Mouse (Mus musculus) CH12.LX (cell line): ENCODE measurements around the gene Fam168a. TPM values are rescaled to one million over a fixed set of nuclear protein-coding genes. Genes with fewer than 3 reads are reported as not detected.

Experiments used
- DNase-seq: peaks from one replicate; pipeline ENCODE4 v3.0.0-alpha.2; 2013; ENCODE audit errors: extremely low read depth
- H3K27ac ChIP-seq: 2 replicates; pipeline ENCODE4 v1.5.1; 2012; ENCODE audit warnings: low read depth, mild to moderate bottlenecking, control low read depth, moderate library complexity; ENCODE audit not compliant: insufficient read depth
- H3K27me3 ChIP-seq: replicated peaks from 2 replicates; pipeline ENCODE3; 2012; ENCODE audit warnings: inconsistent platforms
- H3K36me3 ChIP-seq, 2 experiments: replicated peaks in 1 of 2; 2 replicates each; pipeline versions ENCODE3 to v1.6.1; 2012; ENCODE audit warnings: inconsistent platforms in 1 of 2, low read length in 1 of 2, mild to moderate bottlenecking in 1 of 2, mixed read lengths in 1 of 2, moderate library complexity in 1 of 2; ENCODE audit not compliant: control insufficient read depth in 1 of 2, insufficient read depth in 1 of 2
- H3K4me1 ChIP-seq, 2 experiments: 2 replicates each; pipeline ENCODE4 v1.6.1; 2012; ENCODE audit warnings: inconsistent platforms in 1 of 2, moderate library complexity in 1 of 2; ENCODE audit not compliant: insufficient read depth in 2 of 2, control insufficient read depth in 1 of 2
- H3K4me2 ChIP-seq: 2 replicates; pipeline ENCODE4 v1.6.1; 2012; ENCODE audit warnings: low read depth, mild to moderate bottlenecking, control low read depth; ENCODE audit not compliant: poor library complexity, insufficient read depth, severe bottlenecking
- H3K4me3 ChIP-seq, 3 experiments: fragments of 150-350 bp in 1 of 3; sonication (generic) in 1 of 3; replicated peaks in 1 of 3; 2 replicates each; pipeline versions ENCODE3 to v1.5.1; 2011 to 2012; ENCODE audit warnings: low read depth in 2 of 3, low read length in 2 of 3, mild to moderate bottlenecking in 2 of 3, moderate library complexity in 2 of 3, control low read depth in 1 of 3, improper control_type of control experiment in 1 of 3, inconsistent platforms in 1 of 3, mixed read lengths in 1 of 3; ENCODE audit not compliant: poor library complexity in 1 of 3
- H3K79me2 ChIP-seq: replicated peaks from 2 replicates; pipeline ENCODE4 v1.6.1; 2012; ENCODE audit warnings: mild to moderate bottlenecking, moderate library complexity; ENCODE audit not compliant: control insufficient read depth, poor library complexity, insufficient read depth, severe bottlenecking; ENCODE audit errors: extremely low read depth
- H3K9ac ChIP-seq: 2 replicates; pipeline ENCODE4 v1.6.1; 2012; ENCODE audit warnings: low read depth, mild to moderate bottlenecking, control low read depth, moderate library complexity; ENCODE audit not compliant: insufficient read depth
- H3K9me3 ChIP-seq: replicated peaks from 2 replicates; pipeline ENCODE3; 2012; ENCODE audit warnings: low read length, inconsistent platforms, mixed read lengths
- CHD1 ChIP-seq: IDR thresholded peaks from 2 replicates; pipeline ENCODE4 v1.6.1; 2012; ENCODE audit warnings: low read depth, low read length, improper control_type of control experiment, inconsistent platforms
- CTCF ChIP-seq, 2 experiments: IDR thresholded peaks in 1 of 2; conservative IDR thresholded peaks in 1 of 2; 2 replicates each; pipeline ENCODE4 v1.5.1; 2011 to 2012; ENCODE audit warnings: low read depth in 2 of 2, low read length in 2 of 2, improper control_type of control experiment in 1 of 2, inconsistent platforms in 1 of 2, mild to moderate bottlenecking in 1 of 2, moderate library complexity in 1 of 2
- IRF4 ChIP-seq: IDR thresholded peaks from 2 replicates; pipeline ENCODE4 v1.6.1; 2014; ENCODE audit warnings: low read depth, mild to moderate bottlenecking, inconsistent platforms, low read length, improper control_type of control experiment
- JUN ChIP-seq: IDR thresholded peaks from 2 replicates; pipeline ENCODE4 v1.6.1; 2011; ENCODE audit warnings: low read depth, mild to moderate bottlenecking, low read length, improper control_type of control experiment, moderate library complexity; ENCODE audit not compliant: insufficient read depth
- NELFE ChIP-seq: IDR thresholded peaks from 2 replicates; pipeline ENCODE4 v1.6.1; 2011; ENCODE audit warnings: low read depth, low read length, improper control_type of control experiment
- NRF1 ChIP-seq: IDR thresholded peaks from 2 replicates; pipeline ENCODE4 v1.6.1; 2014; ENCODE audit warnings: low read depth, mild to moderate bottlenecking, inconsistent platforms, low read length, improper control_type of control experiment, moderate library complexity
- SIN3A ChIP-seq: IDR thresholded peaks from 2 replicates; pipeline ENCODE4 v1.6.1; 2012; ENCODE audit warnings: low read length, improper control_type of control experiment, inconsistent platforms
- TBP ChIP-seq: conservative IDR thresholded peaks from 2 replicates; pipeline ENCODE4 v1.6.1; 2011; ENCODE audit warnings: low read depth, low read length, improper control_type of control experiment
- UBTF ChIP-seq: IDR thresholded peaks from 2 replicates; pipeline ENCODE4 v1.6.1; 2012; ENCODE audit warnings: low read depth, mild to moderate bottlenecking, inconsistent platforms, low read length, improper control_type of control experiment, moderate library complexity
- USF1 ChIP-seq: IDR thresholded peaks from 2 replicates; pipeline ENCODE4 v1.6.1; 2014; ENCODE audit warnings: low read depth, mild to moderate bottlenecking, inconsistent platforms, low read length, improper control_type of control experiment
- ZC3H11A ChIP-seq: IDR thresholded peaks from 2 replicates; pipeline ENCODE4 v1.6.1; 2012; ENCODE audit warnings: low read depth, mild to moderate bottlenecking, inconsistent platforms, low read length, improper control_type of control experiment
- dilution Hi-C: fragments of 300-500 bp; cut with MboI; formaldehyde crosslinking; loops from 2 replicates; pipeline ENCODE4 v1.14.3; 2020; ENCODE audit warnings: low sequenced_read_pairs; ENCODE audit not compliant: extremely low pct_unique_long_range_greater_than_20kb, extremely low pct_ligation_motif_present
- in situ Hi-C: fragments of 300-500 bp; cut with MboI; formaldehyde crosslinking; loops from 3 replicates; pipeline ENCODE4 v1.14.3; 2019; ENCODE audit warnings: low sequenced_read_pairs, low pct_ligation_motif_present, low pct_unique_long_range_greater_than_20kb, mixed read lengths
- polyA plus RNA-seq: library from polyadenylated mRNA; unstranded; fragments of >175 nt; gene quantifications from 2 replicates; pipeline ENCODE4 v1.2.1, GENCODE M21; 2012; ENCODE audit warnings: low read depth; ENCODE audit not compliant: insufficient read length
- total RNA-seq, 2 experiments: library from RNA; depleted of rRNA; stranded (reverse); fragments of 300-350 nt in 1 of 2; fragments of >200 nt in 1 of 2; gene quantifications; 2 replicates each; pipeline ENCODE4 v1.2.3; 2012 to 2014

The Fam168a gene
- total and polyA plus RNA-seq, 3 experiments, result 4.0 to 15.0 (median 4.9) TPM

- Histone ChIP-seq H3K27ac (no peak overlapping the region), H3K9me3 (no peaks in the 10 kb centered on the region), H3K4me1 (no peaks in the 10 kb centered on the region), H3K4me3 (no peak overlapping the region), H3K36me3 (peaks cover 0 to 3% of the 10 kb centered on the region in 2 experiments), H3K9ac (no peak overlapping the region), H3K27me3 (no peaks in the 10 kb centered on the region), H3K4me2 (no peak overlapping the region), H3K79me2 (no peaks in the 10 kb centered on the region; the same call in 1 of the 2 replicates)
- DNase-seq, result no peak
- dilution Hi-C loops (no loop called here), in situ Hi-C loops (no loop called here)
- TF ChIP-seq TBP, result no peak
- TF ChIP-seq SIN3A, result no peak
- no peak for TF ChIP-seq NELFE
- no peak for TF ChIP-seq JUN
These were observed 12.3 kb downstream of the Fam168a start for GRCm38 (mm10) chr7:100718741-100719140.

DNA sequence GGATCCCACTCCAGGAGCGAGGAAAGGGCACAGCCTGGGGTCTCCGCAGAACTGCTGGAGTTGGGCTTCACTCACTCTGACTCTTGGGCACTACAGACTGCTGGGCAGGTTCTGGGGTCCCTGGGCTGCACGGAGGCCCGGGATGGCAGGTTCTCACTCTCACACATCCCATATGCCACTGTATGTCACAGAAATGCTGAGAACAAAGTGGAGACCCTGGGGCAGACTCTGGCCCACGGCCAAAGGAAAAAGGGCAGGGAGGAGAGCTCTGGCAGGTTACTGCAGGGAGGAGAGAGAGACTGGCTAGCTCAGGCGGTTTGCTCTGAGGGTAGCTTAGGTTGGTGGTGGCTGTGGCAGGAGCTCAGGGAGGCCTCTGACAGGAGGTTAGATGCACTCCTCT, 15.8 kb downstream of the Fam168a start:
- no peaks in the 10 kb centered on the region for H3K27me3 ChIP-seq
- no peak overlapping the region for H3K9ac ChIP-seq
- 0 out of 2 replicates have a peak, but pooled peaks cover 2% of the 10 kb centered on the region for H3K79me2 ChIP-seq
- no peak overlapping the region for H3K4me2 ChIP-seq
- no peak overlapping the region for H3K4me3 ChIP-seq
- no peaks in the 10 kb centered on the region for H3K9me3 ChIP-seq
- dilution Hi-C loops, result no loop called here
- TF ChIP-seq UBTF (no peak), CTCF (conservative IDR thresholded peaks at IDR 0.05 in 1 of 2, IDR thresholded peaks at IDR 0.05 in 1 of 2; ENCODE audit: low read depth in 2 of 2, low read length in 2 of 2) (no peak), IRF4 (no peak)
- in situ Hi-C loops, result no loop called here
- no peak for DNase-seq
- H3K4me1 ChIP-seq, result no peaks in the 10 kb centered on the region
- no peak overlapping the region for H3K27ac ChIP-seq
- H3K36me3 ChIP-seq, result no peaks in the 10 kb centered on the region

DNA sequence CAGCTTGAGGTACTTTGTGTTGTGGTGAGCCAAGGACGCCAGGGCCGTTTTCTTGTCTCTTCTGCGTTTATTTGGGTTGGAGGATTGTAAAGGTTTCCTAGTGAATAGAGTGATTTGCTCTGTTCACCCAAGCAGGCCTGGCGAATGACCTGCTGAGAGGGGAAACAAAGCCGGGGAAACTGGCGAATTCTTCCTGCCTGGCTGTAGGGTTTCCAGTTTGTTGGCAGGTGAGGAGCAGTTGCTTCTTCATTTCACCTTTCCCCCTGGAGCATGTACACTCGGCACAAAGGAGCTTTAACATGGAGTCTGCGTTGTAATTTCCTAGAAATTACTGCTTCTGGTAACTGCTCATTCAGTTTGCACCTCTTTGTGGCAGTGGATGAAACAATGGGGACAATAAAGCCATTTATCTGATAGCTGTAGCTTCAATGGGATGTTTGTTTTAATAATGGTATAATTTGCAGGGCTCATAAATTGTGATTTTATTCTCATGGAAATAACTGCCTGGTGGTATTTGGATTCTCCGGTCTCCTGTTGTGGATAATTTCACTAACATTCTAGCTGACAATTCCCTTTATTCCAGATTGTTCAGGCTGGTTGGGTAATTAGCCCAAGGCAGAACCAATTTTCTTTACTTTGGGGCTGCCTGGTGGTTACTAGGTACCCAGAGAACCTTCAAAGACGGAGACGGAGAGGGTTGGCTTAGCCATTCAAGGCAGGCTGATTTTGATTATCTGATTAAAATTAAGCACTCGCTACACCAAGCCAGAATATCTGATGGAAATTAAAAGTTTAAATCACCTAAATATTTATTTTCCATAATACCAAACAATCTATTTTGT, 17.2 kb downstream of the Fam168a start:
- H3K9me3 ChIP-seq, result no peaks in the 10 kb centered on the region
- H3K36me3 ChIP-seq, result no peaks in the 10 kb centered on the region
- no peaks in the 10 kb centered on the region for H3K4me1 ChIP-seq
- H3K79me2 ChIP-seq, result 0 out of 2 replicates have a peak, but pooled peaks cover 2% of the 10 kb centered on the region
- DNase-seq, result no peak
- dilution Hi-C loops (no loop called here), in situ Hi-C loops (no loop called here)
- no peak overlapping the region for H3K4me2 ChIP-seq
- H3K4me3 ChIP-seq, result no peak overlapping the region
- no peak overlapping the region for H3K9ac ChIP-seq
- H3K27me3 ChIP-seq, result no peaks in the 10 kb centered on the region
- TF ChIP-seq USF1 (no peak), NRF1 (no peak), CHD1 (no peak), NELFE (no peak), ZC3H11A (no peak)
- no peak overlapping the region for H3K27ac ChIP-seq
